Mouse (Mus musculus): ENCODE measurements around the gene Krt19.

Gene Krt19

DNA sequence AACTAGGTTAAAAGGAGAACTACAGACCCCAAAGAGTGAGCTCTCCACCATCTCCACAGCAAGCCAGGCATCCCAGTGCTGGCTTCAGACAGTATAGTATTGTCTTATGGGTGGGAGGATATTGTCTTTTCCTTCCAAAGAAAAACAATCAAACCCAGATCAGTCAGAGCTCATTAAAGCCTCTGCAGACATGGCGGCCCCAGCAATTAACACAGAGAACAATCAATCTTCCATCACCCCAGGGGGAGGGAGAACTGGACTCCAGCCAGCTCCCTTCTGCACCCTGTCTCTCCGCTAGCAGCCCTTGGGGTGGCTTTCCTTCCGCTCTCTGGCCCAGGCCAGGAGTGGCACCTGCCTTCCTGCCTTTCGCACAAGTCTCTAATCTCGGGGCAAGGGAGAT lies 10.8 kb downstream of the Krt19 start:
- no peak for DNase-seq (ENCODE audit: low read depth, low spot score)

DNA sequence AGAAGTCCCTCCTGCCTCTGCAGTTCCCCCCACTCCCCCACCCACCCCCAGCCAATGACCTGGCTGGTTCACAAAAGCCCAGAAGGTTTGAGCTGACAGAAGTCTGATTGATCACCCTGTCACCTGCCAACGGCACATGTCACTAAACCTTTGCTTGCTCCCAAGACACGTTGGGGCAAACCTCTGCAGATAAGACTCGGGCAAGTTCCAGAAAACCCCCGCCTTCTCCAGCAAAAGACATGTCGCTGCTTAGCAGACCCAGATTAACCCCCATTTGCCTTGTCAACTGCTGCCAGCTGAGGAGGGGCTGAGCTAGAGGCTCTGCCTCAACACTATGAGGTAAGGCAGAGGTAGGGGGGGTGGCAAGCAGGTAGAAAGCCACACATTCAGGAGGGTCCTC lies 11.9 kb downstream of the Krt19 start:
- no peak for DNase-seq (ENCODE audit: low read depth, low spot score)

DNA sequence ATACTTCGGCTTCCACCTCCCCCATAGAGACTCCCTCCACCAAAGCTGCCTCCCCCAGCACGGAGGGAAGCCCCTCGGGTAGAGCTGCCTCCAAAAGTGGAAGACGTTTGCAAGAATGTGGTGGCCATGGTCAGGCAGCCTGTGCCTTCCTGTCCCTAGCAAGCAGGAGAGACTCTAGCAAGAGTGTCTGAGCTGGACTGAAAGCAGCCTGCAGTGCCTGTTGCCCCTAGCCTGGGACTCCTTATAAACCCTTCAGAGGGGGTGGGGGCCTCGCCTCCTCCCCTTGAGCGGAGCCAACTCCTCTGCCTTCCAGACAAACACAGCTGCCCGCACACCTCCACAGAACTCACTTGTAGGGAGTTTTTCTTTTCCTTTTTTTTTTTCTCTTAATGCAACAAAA lies 12.7 kb downstream of the Krt19 start, which contains the start of gene Krt15:
Gene Krt15 (minus strand): TSS at position 198 of the 400 bp plus-strand sequence.
- DNase-seq (ENCODE audit: low read depth, low spot score) = no peak

DNA sequence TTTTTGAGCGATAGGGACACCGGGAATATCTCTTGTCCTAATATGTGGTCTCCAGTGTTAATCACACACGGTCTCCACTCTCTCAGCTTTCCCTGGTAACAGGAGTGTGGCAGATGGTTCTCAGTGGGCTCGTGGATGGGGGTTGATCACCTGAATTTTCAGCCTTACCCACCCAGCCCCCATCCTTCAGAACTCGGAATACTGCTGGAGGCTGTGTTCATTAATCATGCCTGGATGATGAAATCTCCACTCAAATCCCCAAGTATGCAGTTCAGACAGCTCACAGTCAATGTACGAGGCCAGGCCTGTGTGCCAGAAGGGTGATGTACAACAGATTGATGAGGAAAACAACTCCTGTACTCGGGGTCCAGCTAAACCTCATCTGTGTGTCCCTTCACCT lies 23.6 kb downstream of the Krt19 start:
- DNase-seq (ENCODE audit: low read depth, low spot score) = no peak

DNA sequence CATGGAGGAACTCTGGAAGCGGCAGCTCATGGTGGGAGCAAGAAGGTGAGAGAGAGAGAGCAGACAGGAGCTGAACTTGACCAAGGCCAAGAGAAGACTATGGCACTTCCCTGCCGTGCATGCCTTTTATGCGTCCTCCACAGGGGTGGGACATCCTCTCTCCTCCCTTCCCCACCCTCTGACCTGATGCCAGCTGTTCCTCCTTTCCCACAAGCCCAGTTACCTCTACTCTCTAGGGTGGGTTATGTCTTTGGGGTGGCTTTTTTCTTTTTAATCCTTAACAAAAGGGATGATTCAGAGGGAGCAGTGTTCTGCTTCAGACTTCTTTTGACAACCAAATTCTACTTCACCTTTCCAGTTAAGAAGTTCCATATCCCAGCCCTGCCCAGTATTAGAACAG lies 27.0 kb downstream of the Krt19 start, which contains the start of gene Krt13:
Gene Krt13 (minus strand): TSS at position 101 of the 400 bp plus-strand sequence.
- no peak for DNase-seq (ENCODE audit: low read depth, low spot score)

DNA sequence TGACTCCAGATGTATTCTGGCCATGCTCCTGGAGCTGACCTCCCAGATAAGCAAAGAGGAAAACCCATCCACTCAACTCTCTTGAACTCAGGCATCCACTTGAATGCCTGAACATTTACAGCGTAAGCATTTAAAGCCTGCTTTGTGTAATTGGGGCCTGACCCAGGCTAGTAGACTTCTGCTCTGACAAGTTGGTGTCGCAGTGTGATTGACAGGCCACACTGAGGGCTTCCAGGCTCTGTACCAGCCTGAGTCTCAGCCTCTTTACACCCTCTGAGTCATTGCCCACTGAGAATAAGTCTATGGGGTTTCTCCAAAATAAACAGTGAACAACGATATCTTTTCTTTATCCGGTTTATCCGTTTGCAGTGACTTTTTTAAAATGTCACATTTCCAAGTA lies 28.1 kb downstream of the Krt19 start:
- no peak for DNase-seq (ENCODE audit: low read depth, low spot score)

DNA sequence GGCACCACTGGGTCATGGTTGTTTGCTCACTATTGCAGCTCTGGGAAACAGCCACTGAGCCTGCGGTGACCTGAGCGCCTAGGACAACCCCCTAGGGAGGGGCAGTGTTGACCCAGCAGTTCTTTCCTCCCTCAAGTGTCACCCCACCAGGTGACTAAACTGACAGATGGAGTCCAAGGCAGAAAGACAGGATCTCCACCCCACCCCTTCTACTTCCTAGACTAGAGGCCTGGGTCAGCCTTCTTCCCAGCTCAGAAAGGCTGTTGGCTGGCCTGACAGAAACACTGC lies 34.8 kb downstream of the Krt19 start:
- DNase-seq (ENCODE audit: low read depth, low spot score) = no peak

DNA sequence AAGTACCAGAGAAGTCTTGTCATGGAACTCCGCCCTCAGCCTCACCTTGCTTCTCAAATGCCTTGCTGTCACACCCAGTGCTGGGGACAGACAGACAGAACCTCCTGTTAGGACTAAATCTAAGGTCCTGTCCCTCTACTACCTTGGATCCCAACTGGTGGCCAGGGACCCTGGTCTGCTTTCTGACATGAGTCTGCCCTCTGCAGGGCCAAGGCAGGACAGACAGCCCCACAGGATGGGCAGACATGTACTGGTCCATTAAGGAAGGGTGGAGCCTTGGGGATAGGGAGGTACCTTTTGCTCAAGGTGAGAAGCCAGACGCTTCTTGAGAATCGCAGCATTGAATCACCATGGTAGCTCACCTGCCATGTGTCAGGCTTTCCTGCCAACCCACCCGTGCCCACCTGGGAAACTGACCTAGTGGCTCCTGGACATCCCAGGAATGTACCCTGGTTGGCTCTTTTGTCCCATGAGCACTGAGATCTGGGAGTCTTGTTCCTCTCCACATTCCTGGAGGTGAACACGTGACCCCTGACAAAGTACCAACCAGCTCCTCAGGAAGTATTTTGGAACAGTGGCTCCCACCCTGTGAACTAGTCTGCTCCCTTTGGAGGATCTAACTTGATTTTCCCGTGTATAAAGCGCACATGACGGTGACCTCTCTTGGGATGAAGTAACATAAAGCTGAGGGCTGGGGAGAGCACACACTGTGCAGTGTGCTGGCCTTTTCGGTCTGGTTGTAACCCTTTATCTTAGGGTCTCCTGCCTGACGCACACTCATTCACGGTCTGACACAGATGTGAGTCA lies 35.3 kb downstream of the Krt19 start:
- DNase-seq (ENCODE audit: low read depth, low spot score) = no peak

DNA sequence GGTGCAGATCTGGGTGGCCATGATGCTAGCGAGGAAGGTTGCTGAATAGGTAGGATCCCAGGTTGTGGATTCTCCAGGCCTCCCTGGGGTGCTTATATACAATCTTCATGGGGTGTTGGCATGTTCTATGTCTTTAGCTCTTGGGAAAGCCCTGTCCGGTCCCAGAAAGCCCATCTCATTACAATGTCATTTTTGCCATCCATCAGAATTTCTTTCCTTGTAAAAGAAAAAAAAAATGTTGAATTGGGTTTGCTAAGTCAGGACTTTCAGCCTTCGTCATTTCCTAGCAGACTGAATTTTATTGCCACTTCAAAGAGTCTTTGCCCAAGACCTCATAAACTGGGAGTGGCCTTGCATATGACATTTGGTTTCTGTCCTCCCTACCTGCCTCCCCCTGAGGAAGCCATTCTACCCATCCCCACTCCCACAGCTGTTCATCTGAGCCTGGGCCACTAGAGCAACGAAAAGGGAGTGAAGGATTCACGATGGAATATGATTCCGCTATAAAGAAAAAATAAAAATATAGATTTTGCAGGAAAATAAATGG lies 42.8 kb downstream of the Krt19 start, which contains the start of gene Krt36:
Gene Krt36 (minus strand): TSS at position 51 of the 547 bp plus-strand sequence.
- DNase-seq (ENCODE audit: low read depth, low spot score) = no peak

DNA sequence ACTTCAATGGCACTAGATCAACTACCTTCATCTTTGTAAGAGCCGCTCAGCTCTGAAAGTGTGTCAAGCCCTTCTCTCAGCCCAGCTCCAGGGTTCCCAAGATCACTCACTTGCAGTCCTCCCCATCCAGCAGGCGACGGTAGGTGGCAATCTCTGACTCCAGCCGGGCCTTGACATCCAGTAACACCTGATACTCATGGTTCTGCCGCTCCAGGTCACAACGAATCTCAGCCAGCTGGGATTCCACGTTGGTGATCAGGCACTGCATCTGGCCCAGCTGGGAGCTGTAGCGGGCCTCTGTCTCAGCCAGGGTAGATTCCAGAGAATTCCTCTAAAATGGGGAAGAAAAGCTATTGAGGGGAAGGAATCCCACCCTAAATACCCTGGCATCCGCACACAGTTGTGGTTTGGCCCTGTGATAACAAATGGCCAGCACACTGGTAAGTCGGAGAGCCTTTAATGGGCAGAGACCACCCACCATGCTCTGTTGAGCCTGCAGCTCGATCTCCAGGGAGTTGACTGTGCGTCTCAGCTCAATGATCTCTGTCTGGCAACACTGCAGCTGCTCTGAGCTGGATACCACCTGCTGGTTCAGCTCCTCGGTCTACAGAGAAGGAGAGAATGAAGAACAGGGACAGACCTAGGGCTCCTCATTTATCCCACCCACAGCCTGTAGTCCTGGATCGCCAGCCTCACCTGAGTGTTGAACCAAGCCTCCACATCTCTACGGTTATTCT lies 45.6 kb downstream of the Krt19 start:
- DNase-seq (ENCODE audit: low read depth, low spot score) = no peak

DNA sequence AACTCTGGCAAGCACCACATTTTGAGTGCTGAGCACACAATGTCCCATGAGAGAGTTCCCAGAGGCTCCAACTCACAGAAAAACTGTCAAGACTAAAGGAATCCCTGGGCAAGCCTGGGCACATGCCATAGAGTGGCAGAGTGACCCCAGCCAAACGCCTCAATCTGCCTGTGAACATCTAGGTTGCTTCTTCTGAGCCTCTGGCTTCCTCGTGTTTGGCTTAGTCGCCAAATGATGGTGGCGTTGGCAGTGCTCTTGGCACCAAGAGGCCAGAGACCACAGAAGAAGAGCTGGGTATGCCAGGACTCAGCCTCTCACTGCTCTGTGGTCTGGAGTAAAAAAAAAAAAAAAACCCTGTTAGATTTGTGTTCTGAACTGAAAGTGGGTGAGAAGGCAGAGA lies 48.1 kb downstream of the Krt19 start:
- DNase-seq (ENCODE audit: low read depth, low spot score) = no peak

DNA sequence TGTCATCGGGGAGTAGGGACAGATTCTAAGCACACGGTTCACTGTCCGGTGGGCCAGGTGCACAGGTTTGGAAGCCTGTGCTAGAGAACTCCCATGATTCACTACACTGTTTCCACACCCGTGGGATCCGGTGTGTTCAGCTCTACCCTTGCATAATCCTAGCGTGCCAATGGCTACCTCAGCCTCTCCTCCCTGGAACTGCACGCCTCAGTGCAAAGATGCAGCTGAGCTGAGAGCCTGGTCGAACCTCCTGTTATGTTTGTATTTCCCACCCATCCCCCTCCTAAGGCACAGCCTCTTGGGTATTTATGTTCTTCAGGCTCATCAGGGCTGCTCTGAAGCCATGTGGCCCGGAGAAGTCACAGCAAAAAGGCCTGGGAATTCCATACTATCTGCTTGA lies 50.6 kb downstream of the Krt19 start:
- DNase-seq (ENCODE audit: low read depth, low spot score) = no peak

DNA sequence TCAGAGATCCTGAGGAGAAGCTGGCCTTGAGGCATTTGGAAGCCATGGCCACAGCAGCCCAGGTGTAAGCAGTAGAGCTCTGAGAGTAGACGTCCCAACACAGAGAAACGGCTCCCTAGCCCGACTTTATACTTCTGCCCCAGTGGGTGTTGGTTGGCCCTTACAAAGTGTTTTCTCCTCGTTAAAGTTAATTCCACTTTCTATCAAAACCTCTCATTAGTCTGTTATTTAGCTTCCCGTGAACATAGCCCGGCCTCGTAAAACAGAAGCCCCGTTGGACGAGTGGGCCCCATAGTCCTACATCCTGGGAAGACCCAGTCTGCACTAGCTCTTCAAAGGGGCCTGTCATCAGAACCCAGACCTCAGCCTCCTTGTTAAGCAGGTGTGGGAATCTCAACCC lies 52.3 kb downstream of the Krt19 start, which contains the start of gene Krt35:
Gene Krt35 (minus strand): TSS at position 101 of the 400 bp plus-strand sequence.
- no peak for DNase-seq (ENCODE audit: low read depth, low spot score)

Data from CD4-positive, CD25-positive, alpha-beta regulatory T cell, adult 2 months (primary cell).